Mouse (Mus musculus) lung, postnatal 0 days (tissue): ENCODE measurements at regions not wholly inside any gene's neighbourhood (a gene's known extent, or its start where the extent isn't known, plus 50 kb on each side); places are given as distances from the start of the nearest gene placed in this dataset.
A peak's percentile ranks its signal among the peaks of the same experiment; 100 is the strongest.

ENCODE experiments used
- ATAC-seq: fragments of 200-750 bp; cut with Nextera tagmentation; 2 replicates; pipeline ENCODE4 v1.8.0; 2017; ENCODE audit warnings: moderate library complexity
- DNase-seq: peaks from one replicate; pipeline ENCODE4 v3.0.0-alpha.2; 2016; ENCODE audit warnings: low spot score
- H3K27ac ChIP-seq: fragments of 300-500 bp; sonication (generic); 2 replicates; pipeline ENCODE4 v1.5.1; 2014; ENCODE audit warnings: antibody characterized with exemption, mild to moderate bottlenecking, low read length, mixed read lengths
- H3K27me3 ChIP-seq: fragments of 300-500 bp; sonication (generic); replicated peaks from 2 replicates; pipeline ENCODE4 v1.6.1; 2014; ENCODE audit warnings: low read length, mixed read lengths; ENCODE audit not compliant: insufficient read depth
- H3K36me3 ChIP-seq: fragments of 300-500 bp; sonication (generic); 2 replicates; pipeline ENCODE4 v1.6.1; 2014; ENCODE audit warnings: low read length, mixed read lengths; ENCODE audit not compliant: insufficient read depth
- H3K4me1 ChIP-seq: fragments of 300-500 bp; sonication (generic); 2 replicates; pipeline ENCODE4 v1.6.1; 2014; ENCODE audit warnings: antibody characterized with exemption, low read depth, low read length, mixed read lengths; ENCODE audit not compliant: insufficient read depth
- H3K4me2 ChIP-seq: fragments of 300-500 bp; sonication (generic); replicated peaks from 2 replicates; pipeline ENCODE4 v1.6.1; 2014; ENCODE audit warnings: low read depth, mild to moderate bottlenecking, low read length, moderate library complexity, mixed read lengths
- H3K4me3 ChIP-seq: fragments of 300-500 bp; sonication (generic); 2 replicates; pipeline ENCODE4 v1.5.1; 2014; ENCODE audit warnings: low read depth, low read length
- H3K9ac ChIP-seq: fragments of 300-500 bp; sonication (generic); replicated peaks from 2 replicates; pipeline ENCODE4 v1.6.1; 2014; ENCODE audit warnings: low read depth, mild to moderate bottlenecking
- H3K9me3 ChIP-seq: fragments of 300-500 bp; sonication (generic); 2 replicates; pipeline ENCODE4 v1.6.1; 2016; ENCODE audit warnings: low read length, mixed read lengths
- CTCF ChIP-seq: IDR thresholded peaks from 2 replicates; pipeline ENCODE4 v1.5.1; 2016; ENCODE audit warnings: antibody characterized with exemption, mild to moderate bottlenecking
- EP300 ChIP-seq: IDR thresholded peaks from 2 replicates; pipeline ENCODE4 v1.6.1; 2016; ENCODE audit warnings: antibody characterized with exemption, mild to moderate bottlenecking, control low read depth
- WGBS: fragments of 180-500 bp; shearing (Covaris S2); extraction: QIAGEN DNeasy Blood & Tissue Kit; methylation state at CpG from one replicate; pipeline ENCODE4 v1.1.7; 2014; 5-methylcytosine and 5-hydroxymethylcytosine counted together

GRCm38 (mm10) chr7:125250970-125251585 lies 193.4 kb upstream of the Kdm8 start:
- no peak for DNase-seq
- 65% methylated on average over 6 of the region's 6 CpGs for WGBS
- no peak for TF ChIP-seq EP300
- no peak for TF ChIP-seq CTCF

DNA sequence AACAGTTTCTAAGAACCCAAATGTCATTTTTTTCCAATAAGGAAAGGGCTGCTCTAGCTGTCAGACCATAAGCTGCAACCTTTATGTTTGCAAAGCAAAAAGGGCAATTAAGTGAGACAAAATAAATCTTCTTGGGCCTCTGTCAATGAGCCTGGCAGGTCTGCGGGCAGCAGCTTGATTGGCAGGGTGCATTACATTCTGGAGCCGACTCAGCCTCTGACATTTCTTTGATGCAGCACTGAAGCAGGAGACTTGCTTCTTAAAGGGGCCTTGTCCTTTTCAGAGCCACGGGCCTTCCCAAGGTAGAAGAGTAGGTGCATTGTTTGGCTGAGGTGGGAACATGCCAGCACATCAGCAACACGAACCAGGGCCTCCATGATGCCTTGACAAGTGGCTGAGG lies 190.2 kb upstream of the Kdm8 start:
- H3K27ac ChIP-seq = no peak overlapping the region
- WGBS = 8% methylated on average over 4 of the region's 4 CpGs
- DNase-seq = no peak
- no peaks in the 10 kb centered on the region for H3K9me3 ChIP-seq
- H3K36me3 ChIP-seq = no peaks in the 10 kb centered on the region
- TF ChIP-seq EP300 = no peak
- no peak for TF ChIP-seq CTCF
- no peak overlapping the region for H3K4me2 ChIP-seq
- no peaks in the 10 kb centered on the region for H3K4me1 ChIP-seq
- H3K27me3 ChIP-seq = no peaks in the 10 kb centered on the region
- H3K9ac ChIP-seq = no peak overlapping the region
- no peak overlapping the region for H3K4me3 ChIP-seq
- ATAC-seq = no peak

More at GRCm38 (mm10) chr7:125250970-125251585, 193.4 kb upstream of the Kdm8 start:
- H3K9ac ChIP-seq = no peak overlapping the region
- no peak overlapping the region for H3K4me2 ChIP-seq
- H3K4me1 ChIP-seq = no peaks in the 10 kb centered on the region
- no peaks in the 10 kb centered on the region for H3K9me3 ChIP-seq
- ATAC-seq = peak; percentile 32; the same call in 1 of the 2 replicates
- H3K4me3 ChIP-seq = no peak overlapping the region
- H3K27ac ChIP-seq = no peak overlapping the region
- no peaks in the 10 kb centered on the region for H3K36me3 ChIP-seq
- H3K27me3 ChIP-seq = no peaks in the 10 kb centered on the region

DNA sequence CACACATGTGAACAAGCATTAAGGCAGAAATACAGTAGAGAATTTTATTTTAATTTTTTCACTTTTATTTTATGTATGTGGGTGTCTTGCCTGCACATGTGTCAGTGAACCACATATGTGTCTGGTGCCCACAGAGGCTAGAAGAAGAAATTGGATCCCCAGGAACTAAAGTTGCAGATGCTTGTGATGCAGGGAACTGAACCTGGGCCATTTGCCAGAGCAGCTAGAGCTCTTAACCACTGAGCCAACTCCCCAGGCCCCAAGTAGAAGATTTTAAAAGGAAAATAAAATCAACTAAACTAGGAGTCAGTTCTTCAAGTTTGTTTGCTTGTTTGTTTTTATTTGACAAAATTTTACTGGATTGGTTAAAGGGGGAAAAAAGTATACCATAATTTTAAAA lies 185.5 kb upstream of the Kdm8 start:
- H3K4me2 ChIP-seq = no peak overlapping the region

GRCm38 (mm10) chr7:125262133-125262532 lies 182.3 kb upstream of the Kdm8 start:
- 62% methylated on average over 2 of the region's 2 CpGs for WGBS
- Histone ChIP-seq H3K4me2 (no peak overlapping the region), H3K36me3 (no peaks in the 10 kb centered on the region), H3K4me3 (no peak overlapping the region), H3K4me1 (no peaks in the 10 kb centered on the region), H3K9me3 (no peaks in the 10 kb centered on the region), H3K9ac (no peak overlapping the region), H3K27me3 (no peaks in the 10 kb centered on the region), H3K27ac (no peak overlapping the region)
- no peak for DNase-seq
- ATAC-seq = no peak
- no peak for TF ChIP-seq CTCF
- TF ChIP-seq EP300 = no peak

More for the DNA sequence above, 185.5 kb upstream of the Kdm8 start:
- H3K4me1 ChIP-seq = no peaks in the 10 kb centered on the region
- DNase-seq (no peak), ATAC-seq (no peak)
- no peak overlapping the region for H3K4me3 ChIP-seq
- no peaks in the 10 kb centered on the region for H3K9me3 ChIP-seq
- no peaks in the 10 kb centered on the region for H3K27me3 ChIP-seq
- TF ChIP-seq EP300 = no peak
- no peak for TF ChIP-seq CTCF
- no peak overlapping the region for H3K27ac ChIP-seq
- no peak overlapping the region for H3K9ac ChIP-seq
- no peaks in the 10 kb centered on the region for H3K36me3 ChIP-seq

DNA sequence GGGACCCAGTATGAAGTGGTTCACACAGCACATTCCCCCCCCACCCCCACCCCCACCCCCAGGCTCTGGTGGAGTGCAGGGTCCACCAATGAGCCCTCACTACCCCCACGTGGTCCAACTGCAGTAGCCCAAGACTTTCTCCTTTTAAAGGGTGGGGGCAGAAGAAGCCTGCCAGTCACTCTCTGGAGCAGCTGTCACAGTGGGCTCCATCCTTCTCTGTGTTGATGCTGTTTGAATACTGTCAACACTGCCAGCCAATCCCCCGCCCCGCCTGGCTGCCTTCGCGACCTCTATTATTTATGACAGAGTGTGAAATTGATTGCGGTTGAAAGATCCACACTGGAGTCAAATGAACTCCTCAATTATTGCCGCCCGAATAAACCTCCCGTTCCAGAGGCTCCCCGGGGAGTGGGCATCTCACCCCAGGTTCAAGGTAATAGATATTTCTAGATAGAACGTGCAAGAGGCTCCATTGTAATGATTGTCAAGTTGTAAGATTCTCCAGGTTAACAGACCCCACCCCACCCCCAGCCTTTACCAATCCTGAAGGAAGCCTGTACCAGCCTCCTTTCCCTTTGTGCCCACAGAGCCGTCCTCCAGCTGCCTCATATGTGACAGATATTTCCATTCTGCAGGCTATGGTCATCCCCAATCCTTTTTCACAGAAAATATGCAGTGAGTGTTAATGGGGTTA lies 181.7 kb upstream of the Kdm8 start:
- TF ChIP-seq CTCF = no peak
- no peak for TF ChIP-seq EP300
- DNase-seq (no peak), ATAC-seq (no peak)
- no peak overlapping the region for H3K9ac ChIP-seq
- H3K27ac ChIP-seq = no peak overlapping the region
- no peaks in the 10 kb centered on the region for H3K27me3 ChIP-seq
- WGBS = 59% methylated on average over 12 of the region's 12 CpGs
- no peak overlapping the region for H3K4me2 ChIP-seq
- no peaks in the 10 kb centered on the region for H3K9me3 ChIP-seq
- H3K36me3 ChIP-seq = no peaks in the 10 kb centered on the region
- no peaks in the 10 kb centered on the region for H3K4me1 ChIP-seq
- no peak overlapping the region for H3K4me3 ChIP-seq

DNA sequence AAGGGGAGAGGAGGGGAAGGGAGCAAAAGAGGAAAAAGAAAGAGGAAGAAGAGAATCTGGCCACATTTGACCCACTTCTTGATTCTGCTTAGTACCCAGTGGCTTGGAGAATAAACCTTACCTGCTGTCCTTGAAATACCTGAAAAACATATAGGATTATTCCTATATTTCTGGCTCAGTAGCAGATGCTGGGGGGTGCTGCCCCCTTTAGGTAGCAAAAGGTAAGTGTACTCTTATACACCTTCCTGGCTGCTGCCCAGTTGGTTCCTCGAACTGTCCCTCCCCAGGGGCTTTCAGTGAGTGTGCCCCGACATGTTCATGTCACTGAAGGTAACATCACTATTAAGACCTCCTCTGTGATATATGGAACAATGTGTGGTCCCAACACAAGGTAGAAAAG lies 180.7 kb upstream of the Kdm8 start:
- Histone ChIP-seq H3K4me1 (no peaks in the 10 kb centered on the region), H3K36me3 (no peaks in the 10 kb centered on the region), H3K4me3 (no peak overlapping the region), H3K27ac (no peak overlapping the region), H3K4me2 (no peak overlapping the region), H3K9ac (no peak overlapping the region), H3K27me3 (no peaks in the 10 kb centered on the region), H3K9me3 (no peaks in the 10 kb centered on the region)
- DNase-seq (no peak), ATAC-seq (no peak)
- WGBS = 51% methylated on average over 2 of the region's 2 CpGs
- TF ChIP-seq EP300 (no peak), CTCF (0 out of 2 replicates have a peak, but pooled peaks have one; percentile 5)
